Mouse (Mus musculus) thymus, adult 2 months (tissue): ENCODE data around the gene Prdm9.

ENCODE experiments used
- CTCF ChIP-seq: fragments of 200-500 bp; IDR thresholded peaks from 2 replicates; pipeline ENCODE4 v1.5.1; 2012; ENCODE audit warnings: mild to moderate bottlenecking, control low read depth, low read length, moderate library complexity, borderline replicate concordance; ENCODE audit not compliant: control insufficient read depth, poor library complexity, insufficient read depth; ENCODE audit errors: extremely low read depth
- POLR2A ChIP-seq: fragments of 200-500 bp; IDR thresholded peaks from 2 replicates; pipeline ENCODE4 v1.6.1; 2012; ENCODE audit warnings: mild to moderate bottlenecking, low read length, control low read depth, moderate library complexity; ENCODE audit not compliant: control insufficient read depth, poor library complexity, insufficient read depth; ENCODE audit errors: extremely low read depth

DNA sequence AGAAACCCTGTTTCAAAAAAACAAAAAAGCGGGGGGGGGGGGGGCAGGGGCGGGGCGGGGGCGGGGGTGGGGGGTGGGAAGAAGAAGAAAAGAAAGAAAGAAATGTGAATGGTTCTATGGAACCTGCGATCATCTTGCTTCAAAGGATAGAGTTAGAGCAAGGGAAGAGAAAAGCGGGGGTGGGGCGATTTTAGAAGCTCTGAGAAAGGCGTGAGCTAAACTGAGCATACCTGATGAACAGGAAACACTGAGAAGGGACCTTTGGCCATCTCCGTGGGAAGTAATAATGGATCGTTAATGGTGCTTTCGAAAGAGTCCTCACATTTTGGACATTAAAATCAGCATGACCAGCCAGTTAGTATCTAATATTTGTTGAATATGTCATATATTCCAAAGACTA lies 35.3 kb upstream of the Prdm9 start:
- TF ChIP-seq CTCF (no peak), POLR2A (no peak)
